Mouse (Mus musculus) limb, embryonic 15.5 days (tissue): Measurements from ENCODE around the gene H2-M5. TPM values are rescaled to one million over a fixed set of nuclear protein-coding genes. Genes with fewer than 3 reads are reported as not detected.

Source experiments
- ATAC-seq: fragments of 200-750 bp; cut with Nextera tagmentation; 2 replicates; pipeline ENCODE4 v1.8.0; 2017; ENCODE audit warnings: low read depth, moderate TSS enrichment; ENCODE audit not compliant: insufficient number of reproducible peaks, low FRiP score, low TSS enrichment
- H3K27ac ChIP-seq: fragments of 300-500 bp; sonication (generic); 2 replicates; pipeline ENCODE4 v1.5.1; 2015; ENCODE audit warnings: moderate library complexity, mild to moderate bottlenecking, inconsistent platforms
- H3K27me3 ChIP-seq: fragments of 300-500 bp; sonication (generic); 2 replicates; pipeline ENCODE4 v1.6.1; 2015; ENCODE audit warnings: inconsistent platforms
- H3K36me3 ChIP-seq: fragments of 300-500 bp; sonication (generic); 2 replicates; pipeline ENCODE4 v1.6.1; 2015; ENCODE audit warnings: inconsistent platforms
- H3K4me1 ChIP-seq: fragments of 300-500 bp; sonication (generic); 2 replicates; pipeline ENCODE4 v1.6.1; 2015; ENCODE audit warnings: inconsistent platforms
- H3K4me2 ChIP-seq: fragments of 300-500 bp; sonication (generic); 2 replicates; pipeline ENCODE4 v1.6.1; 2015; ENCODE audit warnings: mild to moderate bottlenecking, inconsistent platforms
- H3K4me3 ChIP-seq: fragments of 300-500 bp; sonication (generic); 2 replicates; pipeline ENCODE4 v1.5.1; 2015; ENCODE audit warnings: mild to moderate bottlenecking, inconsistent platforms
- H3K9ac ChIP-seq: fragments of 300-500 bp; sonication (generic); 2 replicates; pipeline ENCODE4 v1.6.1; 2015; ENCODE audit warnings: inconsistent platforms
- H3K9me3 ChIP-seq: fragments of 300-500 bp; sonication (generic); 2 replicates; pipeline ENCODE4 v1.6.1; 2016; ENCODE audit warnings: inconsistent platforms
- WGBS: fragments of 180-500 bp; shearing (Covaris S2); methylation state at CpG from one replicate; pipeline ENCODE4 v1.1.7; 2015; 5-methylcytosine and 5-hydroxymethylcytosine counted together
- polyA plus RNA-seq: library from polyadenylated mRNA; unstranded; fragments of >200 nt; fragmentation: Nextera tagmentation; extraction: Ambion mirVana; gene quantifications from 2 replicates; pipeline ENCODE4 v1.2.1, GENCODE M21; 2015

H2-M5 gene
- polyA plus RNA-seq, 1 experiment from 2014 or later: 0.87 TPM

GRCm38 (mm10) chr17:36958884-36959283, 30.5 kb downstream of the H2-M5 start:
- Histone ChIP-seq H3K9ac (peak overlapping the region; percentile 73), H3K4me3 (peak overlapping the region; percentile 67), H3K27ac (peak overlapping the region; percentile 78), H3K9me3 (no peaks in the 10 kb centered on the region), H3K36me3 (peaks cover 20% of the 10 kb centered on the region), H3K4me1 (peaks cover 14% of the 10 kb centered on the region), H3K27me3 (no peaks in the 10 kb centered on the region), H3K4me2 (peak overlapping the region; percentile 72)
- WGBS: 7% methylated on average over 12 of the region's 12 CpGs
- ATAC-seq: no peak

GRCm38 (mm10) chr17:36957999-36958743, 31.2 kb downstream of the H2-M5 start, which contains the start of the genes Znrd1 and Znrd1as:
Znrd1 (minus strand) TSS chr17:36958559.
Znrd1as (plus strand) TSS chr17:36958592.
- Histone ChIP-seq H3K27ac (peak within 1 kb of the TSS; percentile 86), H3K4me1 (peaks cover 14% of the 10 kb centered on the region), H3K36me3 (peaks cover 20% of the 10 kb centered on the region), H3K4me2 (peak within 1 kb of the TSS; percentile 72), H3K4me3 (peak within 1 kb of the TSS; percentile 67), H3K27me3 (no peaks in the 10 kb centered on the region), H3K9me3 (no peaks in the 10 kb centered on the region), H3K9ac (peak within 1 kb of the TSS; percentile 73)
- peak; percentile 95 for ATAC-seq
- WGBS: under 1% methylated on average over 46 of the region's 46 CpGs

- Histone ChIP-seq H3K4me3 (no peak overlapping the region), H3K9ac (no peak overlapping the region), H3K9me3 (no peaks in the 10 kb centered on the region), H3K4me1 (peaks cover 14% of the 10 kb centered on the region), H3K27ac (no peak overlapping the region), H3K36me3 (peaks cover 37% of the 10 kb centered on the region), H3K27me3 (no peaks in the 10 kb centered on the region), H3K4me2 (no peak overlapping the region)
- 82% methylated on average over 1 of the region's 1 CpGs for WGBS
- ATAC-seq: no peak
Measured at GRCm38 (mm10) chr17:36953062-36953461, 36.3 kb downstream of the H2-M5 start.

DNA sequence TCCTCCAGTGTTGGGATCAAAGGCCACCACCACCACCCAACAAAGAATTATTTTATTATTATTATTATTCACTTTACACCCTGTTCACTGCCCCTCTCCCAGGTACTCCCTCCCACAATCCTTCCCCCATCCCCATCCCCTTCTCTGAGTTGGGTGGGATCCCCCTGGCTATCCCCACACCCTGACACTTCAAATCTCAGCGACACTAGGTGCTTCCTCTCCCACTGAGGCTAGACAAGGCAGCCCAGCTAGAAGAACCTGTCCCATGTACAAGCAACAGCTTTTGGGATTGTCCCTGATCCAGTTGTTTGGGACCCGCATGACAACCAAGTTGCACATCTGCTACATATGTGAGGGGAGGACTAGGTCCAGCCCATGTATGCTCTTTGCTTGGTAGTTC, 36.7 kb downstream of the H2-M5 start:
- H3K4me2 ChIP-seq: no peak overlapping the region
- no peaks in the 10 kb centered on the region for H3K27me3 ChIP-seq
- peaks cover 13% of the 10 kb centered on the region for H3K4me1 ChIP-seq
- peaks cover 37% of the 10 kb centered on the region for H3K36me3 ChIP-seq
- no peaks in the 10 kb centered on the region for H3K9me3 ChIP-seq
- ATAC-seq: no peak
- 82% methylated on average over 2 of the region's 2 CpGs for WGBS
- no peak overlapping the region for H3K4me3 ChIP-seq
- H3K27ac ChIP-seq: no peak overlapping the region
- H3K9ac ChIP-seq: no peak overlapping the region

GRCm38 (mm10) chr17:36950981-36951947, 38.1 kb downstream of the H2-M5 start, which contains the start of gene Ppp1r11:
Ppp1r11 (minus strand) TSS chr17:36951741.
- WGBS: 3% methylated on average over 36 of the region's 36 CpGs
- Histone ChIP-seq H3K27ac (peak within 1 kb of the TSS; percentile 80), H3K36me3 (peaks cover 32% of the 10 kb centered on the region), H3K9ac (peak within 1 kb of the TSS; percentile 73), H3K27me3 (peaks cover 11% of the 10 kb centered on the region), H3K4me3 (peak within 1 kb of the TSS; percentile 75), H3K4me2 (peak within 1 kb of the TSS; percentile 62), H3K4me1 (peaks cover 20% of the 10 kb centered on the region), H3K9me3 (no peaks in the 10 kb centered on the region)
- peak; percentile 95 for ATAC-seq

GRCm38 (mm10) chr17:36949265-36949664, 40.1 kb downstream of the H2-M5 start:
- Histone ChIP-seq H3K4me2 (no peak overlapping the region), H3K4me1 (peaks cover 21% of the 10 kb centered on the region), H3K9me3 (no peaks in the 10 kb centered on the region), H3K27ac (no peak overlapping the region), H3K9ac (no peak overlapping the region), H3K4me3 (no peak overlapping the region), H3K36me3 (peaks cover 19% of the 10 kb centered on the region), H3K27me3 (peaks cover 28% of the 10 kb centered on the region)
- no peak for ATAC-seq
- WGBS: 94% methylated on average over 8 of the region's 8 CpGs

DNA sequence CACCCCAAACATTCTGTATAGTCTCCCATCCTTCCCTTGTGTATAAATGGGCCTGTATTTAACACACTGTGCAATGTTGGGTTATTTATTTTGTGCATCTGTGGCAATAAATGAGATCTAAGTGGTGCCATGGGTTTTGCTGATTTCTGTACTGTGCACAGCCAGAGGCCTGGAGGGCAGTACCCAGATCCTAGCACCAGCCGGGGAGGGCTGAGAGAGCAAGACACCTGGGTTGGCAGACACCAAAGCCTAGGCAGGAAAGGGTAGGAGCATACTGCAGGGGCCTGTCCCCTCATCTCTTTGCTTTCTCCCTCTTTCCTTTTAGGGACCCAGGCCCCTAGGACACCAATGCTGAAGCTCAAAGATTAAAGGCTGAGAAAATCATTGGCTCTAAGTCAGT, 41.1 kb downstream of the H2-M5 start:
- no peak for ATAC-seq
- Histone ChIP-seq H3K4me1 (peaks cover 28% of the 10 kb centered on the region), H3K36me3 (peaks cover 17% of the 10 kb centered on the region), H3K4me3 (no peak overlapping the region), H3K27me3 (peaks cover 37% of the 10 kb centered on the region), H3K27ac (no peak overlapping the region), H3K4me2 (no peak overlapping the region), H3K9me3 (no peaks in the 10 kb centered on the region), H3K9ac (no peak overlapping the region)
- WGBS: 93% methylated on average over 1 of the region's 1 CpGs

- H3K9ac ChIP-seq: peak overlapping the region; percentile 68
- WGBS: 1% methylated on average over 61 of the region's 62 CpGs
- peak overlapping the region; percentile 50 for H3K4me3 ChIP-seq
- peaks cover 17% of the 10 kb centered on the region for H3K36me3 ChIP-seq
- ATAC-seq: no peak
- H3K4me2 ChIP-seq: peak overlapping the region; percentile 96
- H3K27me3 ChIP-seq: peaks cover 47% of the 10 kb centered on the region
- no peak overlapping the region for H3K27ac ChIP-seq
- no peaks in the 10 kb centered on the region for H3K9me3 ChIP-seq
- peaks cover 39% of the 10 kb centered on the region for H3K4me1 ChIP-seq
Measured at GRCm38 (mm10) chr17:36947051-36947819, 42.1 kb downstream of the H2-M5 start.

GRCm38 (mm10) chr17:36944121-36944775, 45.1 kb downstream of the H2-M5 start:
- peaks cover 11% of the 10 kb centered on the region for H3K36me3 ChIP-seq
- peak overlapping the region; percentile 93; the same call in 1 of the 2 replicates for H3K4me2 ChIP-seq
- H3K27ac ChIP-seq: no peak overlapping the region
- H3K9ac ChIP-seq: no peak overlapping the region
- H3K27me3 ChIP-seq: peaks cover 64% of the 10 kb centered on the region
- H3K4me3 ChIP-seq: peak overlapping the region; percentile 50
- ATAC-seq: no peak
- 13% methylated on average over 9 of the region's 9 CpGs for WGBS
- H3K9me3 ChIP-seq: no peaks in the 10 kb centered on the region
- peaks cover 31% of the 10 kb centered on the region for H3K4me1 ChIP-seq

GRCm38 (mm10) chr17:36943691-36944090, 45.6 kb downstream of the H2-M5 start:
- Histone ChIP-seq H3K9me3 (no peaks in the 10 kb centered on the region), H3K27me3 (peaks cover 64% of the 10 kb centered on the region), H3K4me2 (peak overlapping the region; percentile 93), H3K27ac (no peak overlapping the region; the same call in 1 of the 2 replicates), H3K4me1 (peaks cover 31% of the 10 kb centered on the region), H3K9ac (no peak overlapping the region), H3K36me3 (peaks cover 6% of the 10 kb centered on the region), H3K4me3 (peak overlapping the region; percentile 50)
- ATAC-seq: no peak
- WGBS: 9% methylated on average over 5 of the region's 5 CpGs
